Mouse (Mus musculus): Measurements from ENCODE around the gene Hyou1.
A peak's percentile ranks its signal among the peaks of the same experiment; 100 is the strongest.
"Not testable (repeated sequence)": the region's sequence is repeated elsewhere in the genome, so short reads cannot be mapped to it uniquely, and the experiment has no call there.

The Hyou1 gene

GRCm38 (mm10) chr9:44351396-44351795, 27.9 kb upstream of the Hyou1 start:
- no peak for DNase-seq (ENCODE audit: low spot score)

- DNase-seq (ENCODE audit: low spot score): no peak
Measured at GRCm38 (mm10) chr9:44352337-44352736, 27.0 kb upstream of the Hyou1 start.

GRCm38 (mm10) chr9:44353142-44353541, 26.1 kb upstream of the Hyou1 start:
- no peak for DNase-seq (ENCODE audit: low spot score)

- peak; percentile 56 for DNase-seq (ENCODE audit: low spot score)
Measured at GRCm38 (mm10) chr9:44357207-44357606, 22.1 kb upstream of the Hyou1 start.

- peak; percentile 99 for DNase-seq (ENCODE audit: low spot score)
Measured at GRCm38 (mm10) chr9:44361190-44361917, 17.9 kb upstream of the Hyou1 start, which contains the start of gene Vps11. TSS of gene Vps11 (minus strand) at chr9:44361670.

- DNase-seq (ENCODE audit: low spot score): not testable (repeated sequence)
Measured at GRCm38 (mm10) chr9:44361931-44362330, 17.4 kb upstream of the Hyou1 start.

GRCm38 (mm10) chr9:44364480-44364879, 14.8 kb upstream of the Hyou1 start:
- no peak for DNase-seq (ENCODE audit: low spot score)

GRCm38 (mm10) chr9:44373386-44373785, 5.9 kb upstream of the Hyou1 start:
- no peak for DNase-seq (ENCODE audit: low spot score)

- DNase-seq (ENCODE audit: low spot score): no peak
Measured at GRCm38 (mm10) chr9:44376141-44376540, 3.1 kb upstream of the Hyou1 start.

GRCm38 (mm10) chr9:44377335-44377734, 2.0 kb upstream of the Hyou1 start:
- DNase-seq (ENCODE audit: low spot score): not testable (repeated sequence)

GRCm38 (mm10) chr9:44378153-44378730, 1.0 kb upstream of the Hyou1 start:
- DNase-seq (ENCODE audit: low spot score): no peak

- DNase-seq (ENCODE audit: low spot score): no peak
Measured at GRCm38 (mm10) chr9:44379862-44380261, 572 bp downstream of the Hyou1 start.

- no peak for DNase-seq (ENCODE audit: low spot score)
Measured at GRCm38 (mm10) chr9:44384596-44384995, 5.3 kb downstream of the Hyou1 start.

- DNase-seq (ENCODE audit: low spot score): peak; percentile 43
Measured at GRCm38 (mm10) chr9:44387221-44387620, 7.9 kb downstream of the Hyou1 start.

GRCm38 (mm10) chr9:44389273-44389672, 10.0 kb downstream of the Hyou1 start:
- DNase-seq (ENCODE audit: low spot score): peak; percentile 60

- DNase-seq (ENCODE audit: low spot score): peak; percentile 83
Measured at GRCm38 (mm10) chr9:44391466-44391865, 12.2 kb downstream of the Hyou1 start.

- peak; percentile 98 for DNase-seq (ENCODE audit: low spot score)
Measured at GRCm38 (mm10) chr9:44396684-44397411, 17.6 kb downstream of the Hyou1 start, which contains the start of gene Slc37a4. TSS of gene Slc37a4 (plus strand) at chr9:44396852.

- peak; percentile 39 for DNase-seq (ENCODE audit: low spot score)
Measured at GRCm38 (mm10) chr9:44398087-44398486, 18.8 kb downstream of the Hyou1 start.

GRCm38 (mm10) chr9:44398551-44398950, 19.3 kb downstream of the Hyou1 start:
- no peak for DNase-seq (ENCODE audit: low spot score)

GRCm38 (mm10) chr9:44399114-44399794, 20.0 kb downstream of the Hyou1 start:
- DNase-seq (ENCODE audit: low spot score): no peak

- no peak for DNase-seq (ENCODE audit: low spot score)
Measured at GRCm38 (mm10) chr9:44399795-44400114, 20.5 kb downstream of the Hyou1 start.

- no peak for DNase-seq (ENCODE audit: low spot score)
Measured at GRCm38 (mm10) chr9:44401081-44401480, 21.8 kb downstream of the Hyou1 start.

Data from MN1 (cell line).